Mouse (Mus musculus): ENCODE data around the gene Slc13a3.

Gene Slc13a3

GRCm38 (mm10) chr2:165364334-165365091 lies 108.5 kb downstream of the Slc13a3 start:
- peak; percentile 56 for DNase-seq (ENCODE audit: low read depth)

GRCm38 (mm10) chr2:165363282-165363681 lies 109.7 kb downstream of the Slc13a3 start:
- no peak for DNase-seq (ENCODE audit: low read depth)

DNA sequence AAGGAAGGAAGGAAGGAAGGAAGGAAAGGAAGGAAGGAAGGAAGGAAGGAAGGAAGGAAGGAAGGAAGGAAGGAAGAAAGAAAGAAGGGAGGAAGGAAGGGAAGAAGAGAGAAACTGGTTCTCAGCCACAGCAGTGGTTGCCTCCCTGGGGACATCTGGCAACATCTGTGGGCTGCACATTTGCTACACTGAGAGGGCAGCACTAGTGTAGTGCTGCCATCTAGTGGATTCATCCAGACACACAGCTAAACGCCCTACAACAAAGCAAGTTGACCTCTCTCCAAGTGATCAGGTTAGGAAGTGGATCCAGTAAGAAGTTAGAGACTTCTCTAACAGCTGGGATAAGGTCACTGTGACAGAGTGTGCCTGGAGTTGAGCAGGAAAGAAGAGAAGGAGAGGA lies 112.2 kb downstream of the Slc13a3 start:
- peak; percentile 92 for DNase-seq (ENCODE audit: low read depth)

All from NIH3T3 (cell line).